Mouse (Mus musculus) MEL (cell line): Measurements from ENCODE around the gene 4930550C14Rik.

Experiments
- BHLHE40 ChIP-seq: IDR thresholded peaks from 2 replicates; pipeline ENCODE4 v1.6.1; 2012; ENCODE audit warnings: low read depth, mild to moderate bottlenecking, inconsistent platforms, low read length, improper control_type of control experiment, borderline replicate concordance
- CTCF ChIP-seq, 3 experiments: IDR thresholded peaks in 2 of 3; conservative IDR thresholded peaks in 1 of 3; 2 replicates each; pipeline ENCODE4 v1.5.1; 2011 to 2012; ENCODE audit warnings: low read length in 3 of 3, low read depth in 2 of 3, mild to moderate bottlenecking in 2 of 3, improper control_type of control experiment in 1 of 3, inconsistent platforms in 1 of 3, mixed read lengths in 1 of 3, moderate library complexity in 1 of 3; ENCODE audit not compliant: control insufficient read depth in 1 of 3, insufficient read depth in 1 of 3, poor library complexity in 1 of 3, severe bottlenecking in 1 of 3
- EP300 ChIP-seq, 2 experiments: IDR thresholded peaks; 2 replicates each; pipeline ENCODE4 v1.6.1; 2011; ENCODE audit warnings: improper control_type of control experiment in 2 of 2, low read length in 2 of 2, low read depth in 1 of 2, mild to moderate bottlenecking in 1 of 2
- KAT2A ChIP-seq: conservative IDR thresholded peaks from 2 replicates; pipeline ENCODE4 v1.6.1; 2012; ENCODE audit warnings: low read depth, low read length, improper control_type of control experiment, inconsistent platforms
- MAFK ChIP-seq: IDR thresholded peaks from 2 replicates; pipeline ENCODE4 v1.6.1; 2011; ENCODE audit warnings: low read depth, mild to moderate bottlenecking, low read length, improper control_type of control experiment, borderline replicate concordance
- NRF1 ChIP-seq: IDR thresholded peaks from 2 replicates; pipeline ENCODE4 v1.6.1; 2014; ENCODE audit warnings: low read depth, mild to moderate bottlenecking, inconsistent platforms, low read length, improper control_type of control experiment, moderate library complexity; ENCODE audit not compliant: poor library complexity, insufficient read depth, severe bottlenecking
- POLR2A ChIP-seq, 2 experiments: IDR thresholded peaks; 2 replicates each; pipeline ENCODE4 v1.6.1; 2011 to 2012; ENCODE audit warnings: low read length in 2 of 2, mild to moderate bottlenecking in 2 of 2, control low read depth in 1 of 2, improper control_type of control experiment in 1 of 2, low read depth in 1 of 2, moderate library complexity in 1 of 2; ENCODE audit not compliant: control insufficient read depth in 1 of 2, insufficient read depth in 1 of 2, poor library complexity in 1 of 2
- TAL1 ChIP-seq: IDR thresholded peaks from 2 replicates; pipeline ENCODE4 v1.6.1; 2012; ENCODE audit warnings: mild to moderate bottlenecking, inconsistent platforms, low read length, moderate library complexity, mixed read lengths
- UBTF ChIP-seq: IDR thresholded peaks from 2 replicates; pipeline ENCODE4 v1.6.1; 2012; ENCODE audit warnings: low read depth, mild to moderate bottlenecking, inconsistent platforms, low read length, improper control_type of control experiment, moderate library complexity, borderline replicate concordance; ENCODE audit not compliant: insufficient read depth
- ZC3H11A ChIP-seq: IDR thresholded peaks from 2 replicates; pipeline ENCODE4 v1.6.1; 2012; ENCODE audit warnings: low read depth, mild to moderate bottlenecking, inconsistent platforms, low read length, improper control_type of control experiment

DNA sequence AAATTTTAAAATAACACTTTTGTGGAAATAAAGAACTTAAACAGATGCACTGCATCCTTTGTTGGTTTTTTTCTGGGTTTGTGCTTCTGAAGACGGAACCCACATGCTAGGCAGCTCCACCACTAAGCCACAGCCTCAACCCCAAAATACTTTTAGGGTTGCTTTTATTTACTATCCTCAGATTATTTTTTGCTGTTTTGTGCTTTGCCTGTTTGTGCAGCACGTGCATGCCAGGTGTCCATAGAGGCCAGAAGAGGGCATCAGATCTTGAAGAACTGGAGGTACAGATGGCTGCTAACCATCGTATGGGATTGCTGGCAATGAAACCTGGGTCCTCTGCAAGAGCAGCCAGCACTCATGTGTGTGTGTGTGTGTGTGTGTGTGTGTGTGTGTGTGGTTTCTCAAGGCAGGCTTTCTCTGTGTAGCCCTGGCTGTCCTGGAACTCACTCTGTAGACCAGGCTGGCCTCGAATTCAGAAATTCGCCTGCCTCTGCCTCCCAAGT, 21.0 kb upstream of the 4930550C14Rik start:
- TF ChIP-seq TAL1 (no peak), CTCF (IDR thresholded peaks at IDR 0.05 in 2 of 3, conservative IDR thresholded peaks at IDR 0.05 in 1 of 3; ENCODE audit: control insufficient read depth in 1 of 3, insufficient read depth in 1 of 3, low read depth in 2 of 3, low read length in 3 of 3, poor library complexity in 1 of 3, severe bottlenecking in 1 of 3) (no peak), MAFK (no peak), POLR2A (IDR thresholded peaks at IDR 0.05; ENCODE audit: control insufficient read depth in 1 of 2, insufficient read depth in 1 of 2, low read depth in 1 of 2, low read length in 2 of 2, poor library complexity in 1 of 2) (no peak), UBTF (no peak), ZC3H11A (no peak), KAT2A (no peak), EP300 (IDR thresholded peaks at IDR 0.05; ENCODE audit: low read depth in 1 of 2, low read length in 2 of 2) (no peak), NRF1 (no peak), BHLHE40 (peak; percentile 7; the same call in 1 of the 2 replicates)
